Mouse (Mus musculus) hindbrain, embryonic 13.5 days (tissue): Measurements from ENCODE around the gene Gm3543. TPM values are rescaled to one million over a fixed set of nuclear protein-coding genes. Genes with fewer than 3 reads are reported as not detected.
"Not testable (repeated sequence)": the region's sequence is repeated elsewhere in the genome, so short reads cannot be mapped to it uniquely, and the experiment has no call there.

Experiments used
- ATAC-seq: fragments of 200-750 bp; cut with Nextera tagmentation; 2 replicates; pipeline ENCODE4 v1.8.0; 2017; ENCODE audit warnings: moderate TSS enrichment; ENCODE audit not compliant: low FRiP score
- H3K27ac ChIP-seq: fragments of 300-500 bp; sonication (generic); 2 replicates; pipeline ENCODE4 v1.5.1; 2015; ENCODE audit warnings: inconsistent platforms, mild to moderate bottlenecking, moderate library complexity
- H3K27me3 ChIP-seq: fragments of 300-500 bp; sonication (generic); 2 replicates; pipeline ENCODE4 v1.6.1; 2015; ENCODE audit warnings: mild to moderate bottlenecking, inconsistent platforms
- H3K36me3 ChIP-seq: fragments of 300-500 bp; sonication (generic); 2 replicates; pipeline ENCODE4 v1.6.1; 2015; ENCODE audit warnings: mild to moderate bottlenecking, inconsistent platforms
- H3K4me1 ChIP-seq: fragments of 300-500 bp; sonication (generic); replicated peaks from 2 replicates; pipeline ENCODE4 v1.6.1; 2015; ENCODE audit warnings: inconsistent platforms
- H3K4me2 ChIP-seq: fragments of 300-500 bp; sonication (generic); 2 replicates; pipeline ENCODE4 v1.6.1; 2015; ENCODE audit warnings: inconsistent platforms, mild to moderate bottlenecking, moderate library complexity
- H3K4me3 ChIP-seq: fragments of 300-500 bp; sonication (generic); 2 replicates; pipeline ENCODE4 v1.5.1; 2015; ENCODE audit warnings: mild to moderate bottlenecking, inconsistent platforms
- H3K9ac ChIP-seq: fragments of 300-500 bp; sonication (generic); 2 replicates; pipeline ENCODE4 v1.6.1; 2015; ENCODE audit warnings: mild to moderate bottlenecking, inconsistent platforms
- H3K9me3 ChIP-seq: fragments of 300-500 bp; sonication (generic); 2 replicates; pipeline ENCODE4 v1.6.1; 2016; ENCODE audit warnings: inconsistent platforms
- WGBS: fragments of 180-500 bp; shearing (Covaris S2); methylation state at CpG from one replicate; pipeline ENCODE4 v1.1.7; 2015; 5-methylcytosine and 5-hydroxymethylcytosine counted together
- polyA plus RNA-seq: library from polyadenylated mRNA; unstranded; fragments of >200 nt; fragmentation: Nextera tagmentation; extraction: Ambion mirVana; gene quantifications from 2 replicates; pipeline ENCODE4 v1.2.1, GENCODE M21; 2015

The Gm3543 gene
- not detected in 2 replicates for polyA plus RNA-seq

DNA sequence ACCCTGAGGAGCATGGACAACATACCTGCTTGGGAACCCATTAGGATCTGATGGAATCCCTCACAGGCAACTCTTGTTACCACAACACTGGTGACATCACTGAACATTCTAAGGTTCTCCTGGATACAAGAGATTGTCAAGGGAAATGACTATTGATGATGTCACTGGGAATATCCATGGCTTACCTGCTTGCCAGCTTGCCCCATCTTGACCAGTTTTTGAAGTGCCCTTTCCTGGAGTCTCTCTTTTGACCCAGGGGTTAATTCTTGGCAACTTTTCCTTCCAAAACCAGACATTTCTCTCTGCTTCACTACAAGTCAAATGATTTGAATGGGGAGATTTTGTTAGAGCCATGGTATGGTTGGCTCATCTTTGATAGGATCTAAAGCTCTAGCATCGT, at the start of gene Gm3543:
TSS of gene Gm3543 (minus strand) at position 101 of the 400 bp plus-strand sequence.
- H3K4me3 ChIP-seq, H3K9me3 ChIP-seq, H3K27ac ChIP-seq, ATAC-seq, H3K4me1 ChIP-seq, H3K36me3 ChIP-seq, H3K9ac ChIP-seq, H3K4me2 ChIP-seq, H3K27me3 ChIP-seq: not testable (repeated sequence)
- whole genome bisulfite sequencing, result 92% methylated on average over 1 of the region's 1 CpGs

- H3K4me1 ChIP-seq, H3K36me3 ChIP-seq, H3K4me3 ChIP-seq, H3K9me3 ChIP-seq, H3K27ac ChIP-seq, ATAC-seq, H3K27me3 ChIP-seq, H3K9ac ChIP-seq, H3K4me2 ChIP-seq: not testable (repeated sequence)
- 69% methylated on average over 3 of the region's 3 CpGs for WGBS
Observed at GRCm38 (mm10) chr14:41968596-41968995, 14.5 kb downstream of the Gm3543 start.

- not testable (repeated sequence) for H3K4me1 ChIP-seq, H3K4me2 ChIP-seq, H3K27me3 ChIP-seq, ATAC-seq, H3K36me3 ChIP-seq, H3K4me3 ChIP-seq, H3K27ac ChIP-seq, H3K9me3 ChIP-seq, H3K9ac ChIP-seq
- WGBS, result 90% methylated on average over 1 of the region's 1 CpGs
Observed at GRCm38 (mm10) chr14:41967827-41968226, 15.3 kb downstream of the Gm3543 start, which contains the start of gene Gm6401. Gene Gm6401, minus strand, starts transcription at chr14:41967927.

GRCm38 (mm10) chr14:41964095-41964494, 19.0 kb downstream of the Gm3543 start:
- 68% methylated on average over 4 of the region's 4 CpGs for WGBS
- not testable (repeated sequence) for ATAC-seq, H3K4me2 ChIP-seq

GRCm38 (mm10) chr14:41943695-41944094, 39.4 kb downstream of the Gm3543 start, which contains the start of gene 1700024B05Rik:
Gene 1700024B05Rik, plus strand, starts transcription at chr14:41943995.
- H3K4me1 ChIP-seq, H3K4me3 ChIP-seq, H3K36me3 ChIP-seq, H3K9me3 ChIP-seq, H3K27me3 ChIP-seq, ATAC-seq, H3K4me2 ChIP-seq, H3K27ac ChIP-seq, H3K9ac ChIP-seq: not testable (repeated sequence)
- 75% methylated on average over 2 of the region's 2 CpGs for WGBS

More at GRCm38 (mm10) chr14:41964095-41964494, 19.0 kb downstream of the Gm3543 start:
- not testable (repeated sequence) for H3K4me1 ChIP-seq, H3K9me3 ChIP-seq, H3K36me3 ChIP-seq, H3K27ac ChIP-seq, H3K27me3 ChIP-seq, H3K4me3 ChIP-seq, H3K9ac ChIP-seq

Other genes starting within 250 kb of the Gm3543 start
- not detected in 2 replicates for gene Gm7929, start 232.7 kb downstream of the Gm3543 start, polyA plus RNA-seq
- not detected in 2 replicates for gene Gm47189, start 210.9 kb downstream of the Gm3543 start, polyA plus RNA-seq
- not detected in 2 replicates for gene Gm7980, start 76.0 kb downstream of the Gm3543 start, polyA plus RNA-seq
- not detected in 2 replicates for gene 1700049E17Rik1, start 58.4 kb downstream of the Gm3543 start, polyA plus RNA-seq
- gene 1700024B05Rik, start 39.3 kb downstream of the Gm3543 start, polyA plus RNA-seq, result not detected in 2 replicates
- not detected in 2 replicates for gene Gm6401, start 15.4 kb downstream of the Gm3543 start, polyA plus RNA-seq
- not detected in 2 replicates for gene Gm7951, start 134.0 kb upstream of the Gm3543 start, polyA plus RNA-seq
- gene Gm17027, start 179.3 kb upstream of the Gm3543 start, polyA plus RNA-seq, result not detected in 2 replicates
- gene Gm3573, start 207.5 kb upstream of the Gm3543 start, polyA plus RNA-seq, result not detected in 2 replicates